Mouse (Mus musculus): ENCODE measurements around the gene Ahdc1. TPM values are rescaled to one million over a fixed set of nuclear protein-coding genes. Genes with fewer than 3 reads are reported as not detected.

Ahdc1 gene
- polyA plus RNA-seq (2015; fragmentation: Nextera tagmentation; extraction: Ambion mirVana), result 10.4 and 11.6 TPM in 2 replicates

GRCm38 (mm10) chr4:133011028-133011820 lies at the start of gene Ahdc1:
Gene Ahdc1, plus strand, starts transcription at chr4:133011260.
- WGBS, result under 1% methylated on average over 66 of the region's 66 CpGs
- ATAC-seq, result peak; percentile 81

GRCm38 (mm10) chr4:132961866-132962265 lies 49.2 kb upstream of the Ahdc1 start:
- no peaks in the 10 kb centered on the region for H3K27me3 ChIP-seq (replicated peaks; ENCODE audit: control insufficient read depth, insufficient read depth, low read length)
- H3K9me3 ChIP-seq (ENCODE audit: control insufficient read depth, low read length), result no peaks in the 10 kb centered on the region
- H3K27ac ChIP-seq (ENCODE audit: low read depth, low read length), result no peak overlapping the region
- H3K4me1 ChIP-seq (ENCODE audit: control insufficient read depth, insufficient read depth, low read depth, low read length), result peaks cover 22% of the 10 kb centered on the region
- 73% methylated on average over 5 of the region's 5 CpGs for WGBS
- no peak overlapping the region for H3K4me3 ChIP-seq (ENCODE audit: low read length)
- no peak for ATAC-seq
- H3K9ac ChIP-seq (ENCODE audit: low read depth, low read length), result no peak overlapping the region
- no peak overlapping the region for H3K4me2 ChIP-seq (ENCODE audit: low read length)
- H3K36me3 ChIP-seq (ENCODE audit: control insufficient read depth, insufficient read depth, low read length), result no peaks in the 10 kb centered on the region

More at GRCm38 (mm10) chr4:133011028-133011820, at the start of gene Ahdc1:
- peak within 1 kb of the TSS; percentile 89 for H3K4me3 ChIP-seq (ENCODE audit: low read length)
- H3K27me3 ChIP-seq (replicated peaks; ENCODE audit: control insufficient read depth, insufficient read depth, low read length), result no peaks in the 10 kb centered on the region; the same call in 1 of the 2 replicates
- H3K4me1 ChIP-seq (ENCODE audit: control insufficient read depth, insufficient read depth, low read depth, low read length), result peaks cover 37% of the 10 kb centered on the region
- H3K9ac ChIP-seq (ENCODE audit: low read depth, low read length), result peak within 1 kb of the TSS; percentile 98
- H3K4me2 ChIP-seq (ENCODE audit: low read length), result peak within 1 kb of the TSS; percentile 97
- H3K9me3 ChIP-seq (ENCODE audit: control insufficient read depth, low read length), result no peaks in the 10 kb centered on the region
- H3K36me3 ChIP-seq (ENCODE audit: control insufficient read depth, insufficient read depth, low read length), result no peaks in the 10 kb centered on the region
- peak within 1 kb of the TSS; percentile 97 for H3K27ac ChIP-seq (ENCODE audit: low read depth, low read length)

GRCm38 (mm10) chr4:132962628-132963027 lies 48.4 kb upstream of the Ahdc1 start:
- Histone ChIP-seq H3K36me3 (ENCODE audit: control insufficient read depth, insufficient read depth, low read length) (no peaks in the 10 kb centered on the region), H3K4me2 (ENCODE audit: low read length) (no peak overlapping the region), H3K4me3 (ENCODE audit: low read length) (no peak overlapping the region), H3K27ac (ENCODE audit: low read depth, low read length) (no peak overlapping the region), H3K9me3 (ENCODE audit: control insufficient read depth, low read length) (no peaks in the 10 kb centered on the region), H3K4me1 (ENCODE audit: control insufficient read depth, insufficient read depth, low read depth, low read length) (peaks cover 22% of the 10 kb centered on the region), H3K9ac (ENCODE audit: low read depth, low read length) (no peak overlapping the region), H3K27me3 (replicated peaks; ENCODE audit: control insufficient read depth, insufficient read depth, low read length) (no peaks in the 10 kb centered on the region)
- ATAC-seq, result no peak
- 90% methylated on average over 4 of the region's 4 CpGs for WGBS

GRCm38 (mm10) chr4:132963436-132963835 lies 47.6 kb upstream of the Ahdc1 start:
- WGBS, result 29% methylated on average over 2 of the region's 2 CpGs
- H3K4me1 ChIP-seq (ENCODE audit: control insufficient read depth, insufficient read depth, low read depth, low read length), result peaks cover 23% of the 10 kb centered on the region

GRCm38 (mm10) chr4:132964064-132964463 lies 47.0 kb upstream of the Ahdc1 start:
- H3K36me3 ChIP-seq (ENCODE audit: control insufficient read depth, insufficient read depth, low read length), result no peaks in the 10 kb centered on the region
- no peak overlapping the region; the same call in 1 of the 2 replicates for H3K9ac ChIP-seq (ENCODE audit: low read depth, low read length)
- no peaks in the 10 kb centered on the region for H3K9me3 ChIP-seq (ENCODE audit: control insufficient read depth, low read length)
- H3K4me1 ChIP-seq (ENCODE audit: control insufficient read depth, insufficient read depth, low read depth, low read length), result peaks cover 18% of the 10 kb centered on the region
- H3K27ac ChIP-seq (ENCODE audit: low read depth, low read length), result no peak overlapping the region
- ATAC-seq, result no peak
- no peaks in the 10 kb centered on the region for H3K27me3 ChIP-seq (replicated peaks; ENCODE audit: control insufficient read depth, insufficient read depth, low read length)
- no peak overlapping the region for H3K4me2 ChIP-seq (ENCODE audit: low read length)
- no peak overlapping the region for H3K4me3 ChIP-seq (ENCODE audit: low read length)
- 43% methylated on average over 3 of the region's 3 CpGs for WGBS

More at GRCm38 (mm10) chr4:132963436-132963835, 47.6 kb upstream of the Ahdc1 start:
- Histone ChIP-seq H3K4me2 (ENCODE audit: low read length) (no peak overlapping the region), H3K4me3 (ENCODE audit: low read length) (no peak overlapping the region), H3K9me3 (ENCODE audit: control insufficient read depth, low read length) (no peaks in the 10 kb centered on the region), H3K36me3 (ENCODE audit: control insufficient read depth, insufficient read depth, low read length) (no peaks in the 10 kb centered on the region), H3K27ac (ENCODE audit: low read depth, low read length) (no peak overlapping the region), H3K9ac (ENCODE audit: low read depth, low read length) (no peak overlapping the region), H3K27me3 (replicated peaks; ENCODE audit: control insufficient read depth, insufficient read depth, low read length) (no peaks in the 10 kb centered on the region)
- no peak for ATAC-seq

GRCm38 (mm10) chr4:132964473-132964872 lies 46.6 kb upstream of the Ahdc1 start:
- no peaks in the 10 kb centered on the region for H3K9me3 ChIP-seq (ENCODE audit: control insufficient read depth, low read length)
- peak overlapping the region; percentile 27 for H3K9ac ChIP-seq (ENCODE audit: low read depth, low read length)
- H3K4me1 ChIP-seq (ENCODE audit: control insufficient read depth, insufficient read depth, low read depth, low read length), result peaks cover 16% of the 10 kb centered on the region
- H3K27ac ChIP-seq (ENCODE audit: low read depth, low read length), result no peak overlapping the region
- ATAC-seq, result no peak
- no peaks in the 10 kb centered on the region for H3K36me3 ChIP-seq (ENCODE audit: control insufficient read depth, insufficient read depth, low read length)
- no peak overlapping the region for H3K4me3 ChIP-seq (ENCODE audit: low read length)
- WGBS, result 18% methylated on average over 5 of the region's 5 CpGs
- H3K27me3 ChIP-seq (replicated peaks; ENCODE audit: control insufficient read depth, insufficient read depth, low read length), result no peaks in the 10 kb centered on the region
- no peak overlapping the region for H3K4me2 ChIP-seq (ENCODE audit: low read length)

- Histone ChIP-seq H3K4me3 (ENCODE audit: low read length) (no peak overlapping the region), H3K36me3 (ENCODE audit: control insufficient read depth, insufficient read depth, low read length) (no peaks in the 10 kb centered on the region), H3K27ac (ENCODE audit: low read depth, low read length) (no peak overlapping the region), H3K4me2 (ENCODE audit: low read length) (no peak overlapping the region), H3K9ac (ENCODE audit: low read depth, low read length) (no peak overlapping the region), H3K27me3 (replicated peaks; ENCODE audit: control insufficient read depth, insufficient read depth, low read length) (no peaks in the 10 kb centered on the region; the same call in 1 of the 2 replicates), H3K4me1 (ENCODE audit: control insufficient read depth, insufficient read depth, low read depth, low read length) (peaks cover 6% of the 10 kb centered on the region; the same call in 1 of the 2 replicates), H3K9me3 (ENCODE audit: control insufficient read depth, low read length) (no peaks in the 10 kb centered on the region)
- 41% methylated on average over 6 of the region's 6 CpGs for WGBS
- no peak for ATAC-seq
Observed at GRCm38 (mm10) chr4:132968105-132968938, 42.7 kb upstream of the Ahdc1 start.

- H3K4me2 ChIP-seq (ENCODE audit: low read length), result no peak overlapping the region
- 75% methylated on average over 6 of the region's 6 CpGs for WGBS
Observed at GRCm38 (mm10) chr4:132971601-132972000, 39.5 kb upstream of the Ahdc1 start.

GRCm38 (mm10) chr4:132972101-132972500 lies 39.0 kb upstream of the Ahdc1 start:
- Histone ChIP-seq H3K4me3 (ENCODE audit: low read length) (no peak overlapping the region), H3K36me3 (ENCODE audit: control insufficient read depth, insufficient read depth, low read length) (no peaks in the 10 kb centered on the region), H3K9me3 (ENCODE audit: control insufficient read depth, low read length) (no peaks in the 10 kb centered on the region), H3K27me3 (replicated peaks; ENCODE audit: control insufficient read depth, insufficient read depth, low read length) (peaks cover 10% of the 10 kb centered on the region; the same call in 1 of the 2 replicates), H3K9ac (ENCODE audit: low read depth, low read length) (no peak overlapping the region), H3K27ac (ENCODE audit: low read depth, low read length) (no peak overlapping the region), H3K4me1 (ENCODE audit: control insufficient read depth, insufficient read depth, low read depth, low read length) (peaks cover 20% of the 10 kb centered on the region), H3K4me2 (ENCODE audit: low read length) (no peak overlapping the region)
- 83% methylated on average over 3 of the region's 3 CpGs for WGBS
- ATAC-seq, result no peak

More at GRCm38 (mm10) chr4:132971601-132972000, 39.5 kb upstream of the Ahdc1 start:
- no peak for ATAC-seq
- peaks cover 20% of the 10 kb centered on the region for H3K4me1 ChIP-seq (ENCODE audit: control insufficient read depth, insufficient read depth, low read depth, low read length)
- H3K27me3 ChIP-seq (replicated peaks; ENCODE audit: control insufficient read depth, insufficient read depth, low read length), result peaks cover 10% of the 10 kb centered on the region; the same call in 1 of the 2 replicates
- no peak overlapping the region for H3K9ac ChIP-seq (ENCODE audit: low read depth, low read length)
- H3K9me3 ChIP-seq (ENCODE audit: control insufficient read depth, low read length), result no peaks in the 10 kb centered on the region
- no peak overlapping the region for H3K4me3 ChIP-seq (ENCODE audit: low read length)
- H3K27ac ChIP-seq (ENCODE audit: low read depth, low read length), result no peak overlapping the region
- no peaks in the 10 kb centered on the region for H3K36me3 ChIP-seq (ENCODE audit: control insufficient read depth, insufficient read depth, low read length)
